Mouse (Mus musculus): Measurements from ENCODE around the gene Naa38.

Naa38 gene

GRCm38 (mm10) chr11:69420554-69421000 is 25.3 kb downstream of the Naa38 start:
- in situ Hi-C loops (cut with MboI; ENCODE audit: unreplicated experiment in 2 of 2), result loop anchor here in 1 of 2 experiments (25.0 kb wide), 2 partner anchors 567 to 1242 kb away; partner anchors contain the start of genes Ctdnep1, Elp5, Eno3 and Gabarap

DNA sequence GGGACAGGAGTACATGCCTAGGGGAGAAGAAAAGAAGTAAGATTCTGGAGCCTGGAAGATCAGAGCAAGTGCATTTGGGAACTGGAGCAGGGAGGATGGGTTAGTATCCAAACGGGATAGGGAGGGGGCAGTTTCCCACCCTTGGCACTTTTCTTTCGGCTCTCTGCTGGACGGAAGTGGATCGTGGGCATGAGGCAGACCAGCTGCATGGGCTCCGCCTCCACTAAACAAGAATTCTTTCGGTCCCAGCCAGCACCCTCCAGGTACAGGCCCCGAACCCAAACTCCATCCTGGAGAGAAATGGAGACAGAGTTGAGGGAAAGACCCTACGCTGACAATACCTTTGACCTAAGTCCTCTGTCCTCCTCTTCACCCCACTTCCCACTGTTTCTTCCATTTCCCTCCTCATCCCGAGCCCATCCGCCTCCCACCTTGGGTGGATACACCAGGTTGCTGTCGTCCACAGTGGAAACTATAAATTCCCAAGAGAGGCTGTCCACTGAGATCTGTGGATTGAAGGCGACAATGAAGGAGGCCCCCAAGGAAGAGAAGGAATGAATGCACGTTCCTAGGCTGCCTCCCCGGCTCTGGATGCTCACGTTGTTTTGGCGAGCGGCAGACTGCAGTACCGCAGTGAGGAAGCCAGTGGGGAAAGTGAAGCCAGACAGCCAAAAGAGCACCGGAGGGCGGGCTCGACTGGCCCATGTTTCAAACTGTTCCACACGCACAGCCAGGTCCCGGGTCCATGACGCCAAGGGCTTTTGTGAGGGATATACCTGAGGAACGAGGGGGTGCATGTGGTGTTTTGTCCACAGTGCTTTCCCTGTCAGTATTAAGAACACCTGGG is 26.1 kb downstream of the Naa38 start:
- in situ Hi-C loops (cut with MboI; ENCODE audit: unreplicated experiment in 2 of 2), result loop anchor here in 1 of 2 experiments (25.0 kb wide), 2 partner anchors 566 to 1241 kb away; partner anchors contain the start of genes Ctdnep1, Elp5, Eno3 and Gabarap

DNA sequence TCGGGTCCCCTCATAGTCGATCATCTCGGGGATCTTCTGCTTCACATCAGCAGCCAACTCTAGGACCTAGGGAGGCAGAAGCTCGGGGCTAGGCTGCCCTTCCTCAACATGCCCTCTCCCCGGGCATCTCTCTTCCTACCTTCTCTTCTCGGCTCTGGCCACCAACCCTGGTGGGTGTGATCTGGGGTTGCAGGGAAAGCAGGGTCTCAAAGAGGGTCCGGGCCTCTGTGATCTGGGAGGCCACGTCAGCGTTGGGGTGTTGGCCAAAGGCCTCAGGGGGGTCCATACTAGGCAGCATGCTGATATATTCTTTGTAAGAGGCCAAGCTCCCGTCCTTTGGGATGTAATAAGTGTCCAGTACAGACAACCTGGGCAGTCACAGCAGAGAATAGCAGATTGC is 27.6 kb downstream of the Naa38 start:
- in situ Hi-C loops (cut with MboI; ENCODE audit: unreplicated experiment in 2 of 2), result loop anchor here in 1 of 2 experiments (25.0 kb wide), 2 partner anchors 564 to 1239 kb away; partner anchors contain the start of genes Ctdnep1, Elp5, Eno3 and Gabarap

- in situ Hi-C loops (cut with MboI; ENCODE audit: unreplicated experiment in 2 of 2), result loop anchor here in 1 of 2 experiments (25.0 kb wide), 2 partner anchors 563 to 1238 kb away; partner anchors contain the start of genes Ctdnep1, Elp5, Eno3 and Gabarap
Measured at GRCm38 (mm10) chr11:69423885-69424284, 28.6 kb downstream of the Naa38 start.

- in situ Hi-C loops (cut with MboI; ENCODE audit: unreplicated experiment in 2 of 2), result no loop called here
Measured at GRCm38 (mm10) chr11:69426246-69426645, 31.0 kb downstream of the Naa38 start.

- in situ Hi-C loops (cut with MboI; ENCODE audit: unreplicated experiment in 2 of 2), result no loop called here
Measured at GRCm38 (mm10) chr11:69428751-69429150, 33.5 kb downstream of the Naa38 start.

DNA sequence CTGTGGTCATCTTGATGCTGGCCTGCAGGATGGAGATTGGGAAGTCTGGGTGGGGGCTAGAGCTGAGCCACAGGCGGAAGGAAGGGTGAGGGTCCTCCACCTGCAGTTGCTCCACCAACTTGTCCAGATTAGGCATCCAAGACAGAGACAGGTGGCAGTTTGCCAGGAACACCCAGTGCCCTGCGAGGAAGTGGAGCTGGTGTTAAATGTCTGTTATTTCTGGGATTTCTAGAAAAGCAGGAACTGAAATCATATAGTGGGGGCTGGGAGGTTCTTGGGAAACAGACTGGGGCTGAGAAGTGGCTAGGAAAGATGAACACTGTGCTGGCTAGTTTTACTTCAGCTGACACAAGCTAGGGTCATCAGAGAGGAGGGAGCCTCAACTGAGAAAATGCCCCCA is 34.0 kb downstream of the Naa38 start:
- in situ Hi-C loops (cut with MboI; ENCODE audit: unreplicated experiment in 2 of 2), result no loop called here

DNA sequence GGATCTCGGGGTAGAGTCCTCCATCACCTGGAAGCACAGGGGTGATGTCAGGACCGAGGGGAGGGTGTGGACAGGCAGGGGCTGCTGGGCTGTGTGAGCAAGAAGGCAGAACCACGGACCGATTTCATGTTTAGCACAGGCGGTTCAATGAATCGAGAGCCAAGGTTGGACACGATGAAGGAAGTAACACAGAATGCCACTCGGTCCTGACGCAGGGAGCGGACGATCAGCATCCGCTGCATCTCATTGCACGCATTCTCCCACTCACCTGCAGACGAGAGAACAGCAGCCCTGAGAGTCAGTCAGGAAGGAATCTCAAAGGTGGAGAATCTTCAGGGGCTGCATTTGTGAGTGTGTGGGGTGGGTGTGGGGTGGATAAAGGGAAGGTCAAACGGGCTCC is 35.3 kb downstream of the Naa38 start:
- in situ Hi-C loops (cut with MboI; ENCODE audit: unreplicated experiment in 2 of 2), result loop anchor here (5.0 kb wide), 3 partner anchors 33 to 173 kb away; partner anchors contain the start of genes Cyb5d1 (in 2 of the 2), Naa38 (in 2 of the 2) and Tmem88 (in 2 of the 2)

- in situ Hi-C loops (cut with MboI; ENCODE audit: unreplicated experiment in 2 of 2), result loop anchor here (5.0 kb wide), 3 partner anchors 35 to 175 kb away; partner anchors contain the start of genes Cyb5d1 (in 2 of the 2), Naa38 (in 2 of the 2) and Tmem88 (in 2 of the 2)
Measured at GRCm38 (mm10) chr11:69431829-69432639, 36.7 kb downstream of the Naa38 start.

- in situ Hi-C loops (cut with MboI; ENCODE audit: unreplicated experiment in 2 of 2), result loop anchor here (5.0 kb wide), 3 partner anchors 35 to 175 kb away; partner anchors contain the start of genes Cyb5d1 (in 2 of the 2), Naa38 (in 2 of the 2) and Tmem88 (in 2 of the 2)
Measured at GRCm38 (mm10) chr11:69432640-69432982, 37.3 kb downstream of the Naa38 start.

GRCm38 (mm10) chr11:69433189-69433588 is 37.9 kb downstream of the Naa38 start:
- in situ Hi-C loops (cut with MboI; ENCODE audit: unreplicated experiment in 2 of 2), result loop anchor here (5.0 kb wide), 3 partner anchors 36 to 176 kb away; partner anchors contain the start of genes Cyb5d1 (in 2 of the 2), Naa38 (in 2 of the 2) and Tmem88 (in 2 of the 2)

DNA sequence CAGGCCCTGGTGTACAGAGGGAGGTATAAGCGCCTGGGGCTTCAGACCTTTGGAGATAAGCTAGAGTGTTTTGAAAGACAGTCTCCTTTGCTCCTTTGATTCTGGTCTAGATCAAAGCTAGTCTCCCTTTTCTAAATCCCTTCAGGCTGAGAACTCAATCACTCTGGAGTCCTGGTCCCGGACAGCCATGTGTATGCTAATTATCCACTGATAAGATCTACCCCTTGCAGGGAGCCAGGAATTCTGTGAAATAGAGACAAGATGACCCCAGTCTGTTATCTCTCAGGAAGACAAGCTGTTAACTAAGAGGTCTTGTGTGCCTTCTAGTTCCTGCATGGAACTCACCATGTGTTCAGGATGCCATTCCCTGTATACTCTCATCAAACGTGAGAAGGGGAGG is 42.0 kb downstream of the Naa38 start:
- in situ Hi-C loops (cut with MboI; ENCODE audit: unreplicated experiment in 2 of 2), result no loop called here

DNA sequence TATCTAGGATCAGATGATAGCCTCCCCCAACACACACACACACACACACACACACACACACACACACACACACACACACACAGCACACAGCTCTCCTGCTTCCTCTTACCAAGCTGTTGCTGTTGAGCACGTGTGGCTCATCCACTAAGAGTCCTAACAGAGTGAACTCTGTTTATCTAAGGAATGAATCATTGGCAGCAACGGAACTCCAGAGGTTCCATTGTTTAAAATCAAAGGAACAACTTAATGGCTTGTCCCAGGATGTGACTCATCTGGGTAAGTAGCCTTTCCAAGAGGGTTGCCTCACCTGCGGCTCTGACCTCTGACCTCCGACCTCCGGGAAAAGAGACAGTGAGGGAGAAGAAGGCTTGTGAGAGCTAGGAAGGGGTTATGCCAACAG is 48.0 kb downstream of the Naa38 start:
- in situ Hi-C loops (cut with MboI; ENCODE audit: unreplicated experiment in 2 of 2), result loop anchor here in 1 of 2 experiments (10.0 kb wide), 1 partner anchor 71 kb away; no protein-coding TSS in a partner anchor

All from v-Abl transformed pro-B cells (cell line).